Mouse (Mus musculus) lung, postnatal 4 days (tissue): Measurements from ENCODE around the gene Agmo.

Source experiments
- DNase-seq, 2 experiments: peaks; one replicate each; pipeline ENCODE4 v3.0.0; 2021

Agmo gene

GRCm38 (mm10) chr12:37442486-37443013, 201.1 kb downstream of the Agmo start:
- DNase-seq = no peak

GRCm38 (mm10) chr12:37445255-37445654, 203.8 kb downstream of the Agmo start:
- DNase-seq = no peak

- DNase-seq = no peak
Observed at GRCm38 (mm10) chr12:37449597-37449996, 208.2 kb downstream of the Agmo start.

GRCm38 (mm10) chr12:37450366-37451156, 209.1 kb downstream of the Agmo start:
- peak in 1 of 2 experiments; percentile 45 for DNase-seq

GRCm38 (mm10) chr12:37471631-37472030, 230.2 kb downstream of the Agmo start:
- no peak for DNase-seq

GRCm38 (mm10) chr12:37476849-37477248, 235.4 kb downstream of the Agmo start:
- DNase-seq = no peak

GRCm38 (mm10) chr12:37487991-37488390, 246.6 kb downstream of the Agmo start:
- DNase-seq = no peak

- DNase-seq = peak; percentile 11 to 45
Observed at GRCm38 (mm10) chr12:37498871-37499270, 257.4 kb downstream of the Agmo start.

GRCm38 (mm10) chr12:37507406-37507805, 266.0 kb downstream of the Agmo start:
- DNase-seq = no peak

- no peak for DNase-seq
Observed at GRCm38 (mm10) chr12:37507826-37508225, 266.4 kb downstream of the Agmo start.

GRCm38 (mm10) chr12:37521772-37522171, 280.3 kb downstream of the Agmo start:
- no peak for DNase-seq

- no peak for DNase-seq
Observed at GRCm38 (mm10) chr12:37524662-37525061, 283.2 kb downstream of the Agmo start.

GRCm38 (mm10) chr12:37540994-37541393, 299.6 kb downstream of the Agmo start:
- DNase-seq = no peak

- DNase-seq = no peak
Observed at GRCm38 (mm10) chr12:37558284-37558683, 316.8 kb downstream of the Agmo start.

- no peak for DNase-seq
Observed at GRCm38 (mm10) chr12:37565882-37566596, 324.6 kb downstream of the Agmo start.

GRCm38 (mm10) chr12:37571922-37572321, 330.5 kb downstream of the Agmo start:
- DNase-seq = no peak

- no peak for DNase-seq
Observed at GRCm38 (mm10) chr12:37582777-37583176, 341.3 kb downstream of the Agmo start.

GRCm38 (mm10) chr12:37592853-37593252, 351.4 kb downstream of the Agmo start:
- no peak for DNase-seq

GRCm38 (mm10) chr12:37612837-37613236, 371.4 kb downstream of the Agmo start:
- DNase-seq = no peak

- no peak for DNase-seq
Observed at GRCm38 (mm10) chr12:37614769-37615168, 373.3 kb downstream of the Agmo start.

- DNase-seq = no peak
Observed at GRCm38 (mm10) chr12:37624078-37624477, 382.6 kb downstream of the Agmo start.
